Mouse (Mus musculus) limb, embryonic 10.5 days (tissue): ENCODE measurements around the gene Gna13. TPM values are rescaled to one million over a fixed set of nuclear protein-coding genes. Genes with fewer than 3 reads are reported as not detected.

Experiments used
- DNase-seq: peaks from one replicate; pipeline ENCODE4 v3.0.0-alpha.2; 2017; ENCODE audit warnings: low spot score
- H3K27ac ChIP-seq: fragments of 300-500 bp; sonication (generic); 2 replicates; pipeline ENCODE4 v1.5.1; 2016; ENCODE audit warnings: mild to moderate bottlenecking
- H3K27me3 ChIP-seq: fragments of 300-500 bp; sonication (generic); 2 replicates; pipeline ENCODE4 v1.6.1; 2016; ENCODE audit warnings: low read depth, mild to moderate bottlenecking; ENCODE audit not compliant: poor library complexity, severe bottlenecking
- H3K36me3 ChIP-seq: fragments of 300-500 bp; sonication (generic); 2 replicates; pipeline ENCODE4 v1.6.1; 2016; ENCODE audit warnings: mild to moderate bottlenecking, moderate library complexity
- H3K4me1 ChIP-seq: fragments of 300-500 bp; sonication (generic); 2 replicates; pipeline ENCODE4 v1.6.1; 2016
- H3K4me3 ChIP-seq: fragments of 300-500 bp; sonication (generic); 2 replicates; pipeline ENCODE4 v1.5.1; 2016; ENCODE audit warnings: mild to moderate bottlenecking, moderate library complexity
- H3K9me3 ChIP-seq: fragments of 300-500 bp; sonication (generic); replicated peaks from 2 replicates; pipeline ENCODE4 v1.6.1; 2016; ENCODE audit warnings: mild to moderate bottlenecking
- WGBS: fragments of 180-500 bp; shearing (Covaris S2); methylation state at CpG from one replicate; pipeline ENCODE4 v1.1.7; 2016; 5-methylcytosine and 5-hydroxymethylcytosine counted together
- polyA plus RNA-seq: library from polyadenylated mRNA; unstranded; fragments of >200 nt; fragmentation: Nextera tagmentation; extraction: Ambion mirVana; gene quantifications from 2 replicates; pipeline ENCODE4 v1.2.1, GENCODE M21; 2016

Gna13 gene
- polyA plus RNA-seq, 1 experiment from 2014 or later: 20.1 TPM

DNA sequence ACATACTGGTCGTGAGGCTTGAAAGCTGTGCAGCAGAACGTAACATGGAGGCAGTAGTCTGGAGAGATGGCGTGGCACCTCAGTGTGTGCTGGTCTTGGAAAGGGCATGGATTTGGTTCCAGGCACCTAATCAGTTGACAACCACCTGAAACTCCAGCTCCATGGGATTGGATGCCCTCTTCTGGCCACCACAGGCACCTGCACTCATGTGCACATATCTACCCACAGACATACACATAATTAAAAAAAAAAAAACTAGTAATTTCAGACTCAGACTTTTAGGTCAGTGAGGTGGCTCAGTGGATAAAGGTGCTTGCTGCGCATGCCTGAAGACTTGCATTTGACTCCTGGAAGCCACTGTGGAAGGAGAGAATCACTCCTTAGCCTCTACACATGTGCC is 59.6 kb downstream of the Gna13 start:
- 99% methylated on average over 4 of the region's 4 CpGs for WGBS
- no peak for DNase-seq
- Histone ChIP-seq H3K27ac (no peak overlapping the region), H3K4me3 (no peak overlapping the region), H3K4me1 (peaks cover 15% of the 10 kb centered on the region), H3K36me3 (no peaks in the 10 kb centered on the region), H3K27me3 (no peaks in the 10 kb centered on the region; the same call in 1 of the 2 replicates), H3K9me3 (no peaks in the 10 kb centered on the region)

GRCm38 (mm10) chr11:109423294-109423693 is 60.7 kb downstream of the Gna13 start:
- no peak for DNase-seq
- no peak overlapping the region for H3K4me3 ChIP-seq
- no peak overlapping the region for H3K27ac ChIP-seq
- peaks cover 2% of the 10 kb centered on the region for H3K36me3 ChIP-seq
- 78% methylated on average over 1 of the region's 1 CpGs for WGBS
- no peaks in the 10 kb centered on the region; the same call in 1 of the 2 replicates for H3K27me3 ChIP-seq
- no peaks in the 10 kb centered on the region for H3K9me3 ChIP-seq
- H3K4me1 ChIP-seq: peaks cover 15% of the 10 kb centered on the region

DNA sequence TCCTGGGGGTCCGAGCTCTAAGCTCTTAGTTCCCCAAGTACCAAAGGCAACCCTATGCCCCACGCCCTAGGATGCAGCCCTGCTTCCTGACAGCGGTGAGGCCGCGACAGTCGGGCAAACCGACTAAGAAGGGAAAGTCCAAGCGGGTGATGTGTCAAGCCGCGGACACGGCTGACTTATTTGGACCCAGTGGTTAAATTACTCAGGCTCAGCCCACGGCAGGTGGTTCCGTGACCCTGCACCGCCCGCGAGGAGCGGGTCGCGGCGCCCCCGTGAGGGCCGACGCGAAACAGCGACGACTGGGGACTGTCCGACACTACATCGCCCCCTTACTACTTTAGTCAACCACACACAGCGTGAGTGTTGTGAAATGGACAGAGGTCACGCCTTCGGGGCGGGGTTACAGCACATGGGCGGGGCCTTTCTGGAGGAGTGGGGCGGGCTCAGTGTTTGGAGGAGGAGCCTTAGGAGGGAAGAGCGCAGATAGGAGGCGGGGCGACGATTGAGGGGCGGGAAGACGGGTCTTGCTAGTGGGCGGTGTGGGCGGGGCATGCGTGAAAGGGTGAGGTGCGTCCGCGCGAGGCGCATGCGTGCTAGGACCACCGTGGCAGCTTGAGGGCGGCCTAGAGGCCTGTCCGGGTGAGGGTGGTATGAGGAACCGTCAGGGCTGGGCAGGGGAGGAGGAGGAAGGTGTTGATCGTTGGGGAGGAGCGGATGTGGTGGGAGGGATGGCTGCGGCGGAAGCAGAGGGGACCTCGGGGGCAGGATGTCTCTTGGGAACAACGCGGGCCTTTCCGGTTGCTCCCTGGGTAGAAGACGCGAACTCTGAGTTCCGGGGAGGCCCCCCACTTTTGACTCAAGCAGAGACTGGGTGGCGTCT is 63.0 kb downstream of the Gna13 start, which contains the start of gene Amz2:
TSS of gene Amz2 (plus strand) at position 555 of the 880 bp plus-strand sequence.
- peak within 1 kb of the TSS; percentile 66 for H3K4me3 ChIP-seq
- H3K4me1 ChIP-seq: peaks cover 15% of the 10 kb centered on the region
- H3K9me3 ChIP-seq: no peaks in the 10 kb centered on the region
- under 1% methylated on average over 65 of the region's 65 CpGs for WGBS
- H3K27me3 ChIP-seq: no peaks in the 10 kb centered on the region
- peak within 1 kb of the TSS; percentile 89 for H3K27ac ChIP-seq
- H3K36me3 ChIP-seq: peaks cover 26% of the 10 kb centered on the region
- DNase-seq: peak; percentile 100

- H3K36me3 ChIP-seq: peaks cover 32% of the 10 kb centered on the region
- peak overlapping the region; percentile 89 for H3K27ac ChIP-seq
- DNase-seq: no peak
- no peaks in the 10 kb centered on the region for H3K9me3 ChIP-seq
- H3K4me1 ChIP-seq: peaks cover 15% of the 10 kb centered on the region
- no peaks in the 10 kb centered on the region for H3K27me3 ChIP-seq
- 0% methylated on average over 11 of the region's 11 CpGs for WGBS
- peak overlapping the region; percentile 66 for H3K4me3 ChIP-seq
These were observed 63.6 kb downstream of the Gna13 start for GRCm38 (mm10) chr11:109426272-109426586.

- Histone ChIP-seq H3K36me3 (peaks cover 39% of the 10 kb centered on the region), H3K27me3 (no peaks in the 10 kb centered on the region), H3K9me3 (no peaks in the 10 kb centered on the region), H3K27ac (no peak overlapping the region), H3K4me3 (no peak overlapping the region), H3K4me1 (peaks cover 16% of the 10 kb centered on the region)
- 98% methylated on average over 5 of the region's 5 CpGs for WGBS
- DNase-seq: no peak
These were observed 64.7 kb downstream of the Gna13 start for GRCm38 (mm10) chr11:109427353-109427752.

DNA sequence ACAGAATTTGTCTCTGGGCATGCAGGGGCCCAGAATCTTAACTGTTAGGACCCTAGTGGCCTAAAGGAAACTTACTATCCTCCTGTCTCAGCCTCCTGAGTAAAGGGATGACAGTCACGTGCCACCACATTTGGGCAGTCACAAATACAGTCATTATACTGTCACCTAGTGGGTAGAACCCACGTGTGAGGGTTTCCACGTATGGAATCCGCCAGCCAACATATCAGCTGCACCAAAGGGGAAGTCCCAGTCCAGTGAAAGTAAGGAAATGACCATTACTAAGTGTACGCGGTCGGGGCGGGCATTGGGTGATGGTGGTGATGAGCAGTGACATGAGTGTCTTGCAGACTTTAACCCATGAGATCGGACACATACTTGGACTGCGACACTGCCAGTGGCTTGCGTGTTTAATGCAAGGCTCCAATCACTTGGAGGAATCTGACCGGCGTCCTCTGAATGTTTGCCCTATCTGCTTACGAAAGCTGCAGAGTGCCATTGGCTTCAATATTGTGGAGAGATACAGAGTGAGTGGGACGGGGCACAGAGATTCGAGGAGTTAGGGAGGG is 71.7 kb downstream of the Gna13 start:
- peaks cover 83% of the 10 kb centered on the region for H3K36me3 ChIP-seq
- WGBS: 96% methylated on average over 16 of the region's 16 CpGs
- H3K9me3 ChIP-seq: no peaks in the 10 kb centered on the region
- H3K27me3 ChIP-seq: no peaks in the 10 kb centered on the region
- DNase-seq: no peak
- no peak overlapping the region for H3K27ac ChIP-seq
- no peak overlapping the region for H3K4me3 ChIP-seq
- peaks cover 6% of the 10 kb centered on the region for H3K4me1 ChIP-seq

GRCm38 (mm10) chr11:109436889-109437288 is 74.3 kb downstream of the Gna13 start:
- Histone ChIP-seq H3K4me1 (peaks cover 21% of the 10 kb centered on the region), H3K9me3 (no peaks in the 10 kb centered on the region), H3K27ac (no peak overlapping the region), H3K27me3 (peaks cover 4% of the 10 kb centered on the region; the same call in 1 of the 2 replicates), H3K4me3 (no peak overlapping the region), H3K36me3 (peaks cover 58% of the 10 kb centered on the region)
- WGBS: 81% methylated on average over 7 of the region's 8 CpGs
- no peak for DNase-seq

GRCm38 (mm10) chr11:109439209-109439608 is 76.6 kb downstream of the Gna13 start:
- H3K4me1 ChIP-seq: peaks cover 21% of the 10 kb centered on the region
- H3K9me3 ChIP-seq: no peaks in the 10 kb centered on the region
- H3K27ac ChIP-seq: peak overlapping the region; percentile 76; the same call in 1 of the 2 replicates
- WGBS: 28% methylated on average over 5 of the region's 5 CpGs
- H3K4me3 ChIP-seq: peak overlapping the region; percentile 62; the same call in 1 of the 2 replicates
- H3K27me3 ChIP-seq: peaks cover 4% of the 10 kb centered on the region; the same call in 1 of the 2 replicates
- peaks cover 42% of the 10 kb centered on the region for H3K36me3 ChIP-seq
- DNase-seq: no peak

GRCm38 (mm10) chr11:109439829-109440340 is 77.3 kb downstream of the Gna13 start:
- Histone ChIP-seq H3K9me3 (no peaks in the 10 kb centered on the region), H3K36me3 (peaks cover 35% of the 10 kb centered on the region), H3K27me3 (peaks cover 4% of the 10 kb centered on the region; the same call in 1 of the 2 replicates), H3K4me3 (peak overlapping the region; percentile 62), H3K4me1 (peaks cover 21% of the 10 kb centered on the region), H3K27ac (peak overlapping the region; percentile 76)
- 2% methylated on average over 32 of the region's 32 CpGs for WGBS
- peak; percentile 74 for DNase-seq

GRCm38 (mm10) chr11:109440641-109441040 is 78.0 kb downstream of the Gna13 start:
- Histone ChIP-seq H3K4me1 (peaks cover 21% of the 10 kb centered on the region), H3K36me3 (peaks cover 28% of the 10 kb centered on the region), H3K27ac (no peak overlapping the region), H3K27me3 (peaks cover 4% of the 10 kb centered on the region; the same call in 1 of the 2 replicates), H3K4me3 (peak overlapping the region; percentile 62), H3K9me3 (no peaks in the 10 kb centered on the region)
- 58% methylated on average over 4 of the region's 4 CpGs for WGBS
- DNase-seq: no peak

GRCm38 (mm10) chr11:109441119-109441518 is 78.5 kb downstream of the Gna13 start:
- H3K27ac ChIP-seq: no peak overlapping the region
- H3K4me3 ChIP-seq: no peak overlapping the region
- 58% methylated on average over 3 of the region's 3 CpGs for WGBS
- peaks cover 23% of the 10 kb centered on the region for H3K36me3 ChIP-seq
- peaks cover 21% of the 10 kb centered on the region for H3K4me1 ChIP-seq
- DNase-seq: no peak
- no peaks in the 10 kb centered on the region for H3K9me3 ChIP-seq
- H3K27me3 ChIP-seq: peaks cover 4% of the 10 kb centered on the region; the same call in 1 of the 2 replicates

GRCm38 (mm10) chr11:109442166-109442730 is 79.6 kb downstream of the Gna13 start:
- no peak overlapping the region for H3K27ac ChIP-seq
- peaks cover 21% of the 10 kb centered on the region for H3K4me1 ChIP-seq
- DNase-seq: no peak
- H3K36me3 ChIP-seq: peaks cover 12% of the 10 kb centered on the region
- WGBS: 36% methylated on average over 5 of the region's 5 CpGs
- peaks cover 4% of the 10 kb centered on the region; the same call in 1 of the 2 replicates for H3K27me3 ChIP-seq
- H3K9me3 ChIP-seq: no peaks in the 10 kb centered on the region
- no peak overlapping the region for H3K4me3 ChIP-seq
